Mouse (Mus musculus): Measurements from ENCODE around the gene Kbtbd13.
"Not testable (repeated sequence)": the region's sequence is repeated elsewhere in the genome, so short reads cannot be mapped to it uniquely, and the experiment has no call there.

Kbtbd13 gene

DNA sequence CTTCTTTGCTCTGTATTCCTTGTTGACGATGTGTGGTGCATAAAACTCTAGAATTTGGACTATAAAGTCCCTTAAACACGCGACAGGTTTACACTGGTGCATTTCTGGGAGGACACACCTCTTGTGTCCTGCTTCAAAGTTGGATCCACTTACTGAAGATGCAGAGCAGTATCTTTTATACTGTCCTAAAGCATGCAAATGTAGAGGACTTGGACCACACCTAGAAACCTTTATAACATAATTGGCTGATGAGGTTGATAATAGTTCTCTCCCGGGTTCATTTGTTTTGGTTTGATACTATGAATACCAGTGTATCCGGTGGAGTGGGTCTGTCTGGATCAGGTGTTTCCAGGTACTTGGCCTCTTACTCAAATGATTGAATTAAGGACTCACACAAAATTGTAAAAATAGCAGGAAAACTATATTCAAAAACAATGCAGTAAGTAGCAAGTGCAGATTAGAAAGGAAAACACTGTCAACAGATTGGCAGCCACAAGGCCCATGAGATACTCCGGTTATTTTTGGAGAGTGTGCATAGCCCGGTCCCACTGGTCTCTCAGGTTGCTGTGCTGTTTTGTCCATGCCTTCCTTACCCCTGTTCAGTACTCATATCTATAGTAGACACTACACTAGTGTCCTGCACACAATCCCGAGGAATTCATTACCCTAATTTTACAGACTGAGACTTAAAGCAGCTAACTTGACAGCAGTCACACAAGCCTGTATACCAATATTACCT is 44.2 kb downstream of the Kbtbd13 start:
- DNase-seq (ENCODE audit: low spot score in 2 of 2): no peak

DNA sequence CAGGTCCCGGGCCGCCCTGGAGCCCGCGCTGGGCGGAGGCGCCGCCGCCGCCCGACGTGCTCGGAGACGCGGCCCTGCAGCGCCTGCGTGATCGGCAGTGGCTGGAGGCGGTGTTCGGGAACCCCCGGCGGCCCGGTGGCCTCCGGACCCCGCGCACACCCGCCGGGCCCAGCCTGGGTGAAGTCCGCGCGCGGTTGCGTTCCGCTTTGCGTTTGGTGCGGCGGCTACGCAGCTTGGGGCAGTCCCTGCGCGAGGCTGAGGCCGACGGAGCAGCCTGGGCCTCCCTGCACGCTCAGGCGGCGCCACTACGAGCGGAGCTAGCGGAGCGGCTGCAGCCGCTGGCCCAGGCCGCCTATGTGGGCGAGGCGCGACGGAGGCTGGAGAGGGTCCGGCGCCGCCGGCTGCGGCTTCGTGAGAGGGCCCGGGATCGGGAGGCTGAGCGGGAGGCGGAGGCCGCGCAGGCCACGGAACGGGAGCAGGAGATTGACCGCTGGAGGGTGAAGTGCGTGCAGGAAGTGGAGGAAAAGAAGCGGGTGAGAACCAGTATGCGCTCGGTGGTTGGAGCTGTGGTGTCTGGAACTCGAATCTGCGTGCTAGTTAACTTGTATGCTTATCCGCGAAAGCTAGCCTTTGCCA is 44.9 kb downstream of the Kbtbd13 start:
- DNase-seq (ENCODE audit: low spot score in 2 of 2): peak; percentile 35 to 37

DNA sequence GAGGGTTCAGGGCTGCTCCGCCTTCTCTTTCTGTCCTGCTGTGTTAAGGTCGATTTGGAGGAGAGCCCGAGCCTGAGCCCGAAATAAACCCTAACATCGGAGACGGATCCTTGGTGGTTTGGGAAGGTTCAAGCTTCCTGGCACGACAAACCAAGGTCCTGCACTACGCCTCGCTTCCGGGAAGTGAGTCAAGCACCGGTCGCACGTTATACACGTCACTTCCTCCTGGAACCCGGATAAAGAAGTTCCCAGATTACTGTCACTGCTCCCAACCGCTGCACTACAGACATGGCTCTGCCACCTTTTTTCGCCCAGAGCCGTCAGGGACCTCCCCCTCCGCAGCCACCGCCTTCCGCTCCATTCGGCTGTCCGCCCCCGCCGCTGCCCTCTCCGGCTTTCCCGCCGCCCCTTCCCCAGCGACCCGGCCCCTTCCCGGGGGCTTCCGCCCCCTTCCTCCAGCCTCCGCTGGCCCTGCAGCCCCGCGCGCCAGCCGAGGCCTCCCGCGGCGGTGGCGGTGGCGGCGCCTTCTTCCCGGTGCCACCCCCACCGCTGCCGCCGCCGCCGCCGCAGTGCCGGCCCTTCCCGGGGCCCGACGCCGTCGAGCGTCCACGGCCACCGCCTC is 45.5 kb downstream of the Kbtbd13 start, which contains the start of gene Pdcd7:
TSS of gene Pdcd7 (plus strand) at position 251 of the 622 bp plus-strand sequence.
- peak; percentile 86 to 88 for DNase-seq (ENCODE audit: low spot score in 2 of 2)

DNA sequence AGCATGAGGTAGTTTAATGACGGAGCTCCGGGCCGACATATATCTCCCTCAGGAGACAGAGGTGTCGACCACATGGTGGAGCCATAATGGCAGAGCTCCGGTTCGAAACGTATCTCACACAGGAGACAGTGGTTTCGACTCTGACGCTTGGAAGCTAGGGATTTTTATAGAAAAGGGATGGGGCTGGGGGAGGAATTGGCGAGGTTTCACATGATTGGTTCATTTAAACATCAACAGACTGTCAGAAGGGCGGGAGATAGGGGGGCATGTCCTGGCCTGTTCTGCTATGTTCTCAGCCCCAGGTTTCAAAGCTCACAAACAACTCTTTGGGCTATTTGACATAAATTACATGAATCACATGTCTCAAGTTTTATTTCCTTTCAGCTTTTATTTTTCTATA is 46.0 kb downstream of the Kbtbd13 start:
- DNase-seq (ENCODE audit: low spot score in 2 of 2): not testable (repeated sequence)

DNA sequence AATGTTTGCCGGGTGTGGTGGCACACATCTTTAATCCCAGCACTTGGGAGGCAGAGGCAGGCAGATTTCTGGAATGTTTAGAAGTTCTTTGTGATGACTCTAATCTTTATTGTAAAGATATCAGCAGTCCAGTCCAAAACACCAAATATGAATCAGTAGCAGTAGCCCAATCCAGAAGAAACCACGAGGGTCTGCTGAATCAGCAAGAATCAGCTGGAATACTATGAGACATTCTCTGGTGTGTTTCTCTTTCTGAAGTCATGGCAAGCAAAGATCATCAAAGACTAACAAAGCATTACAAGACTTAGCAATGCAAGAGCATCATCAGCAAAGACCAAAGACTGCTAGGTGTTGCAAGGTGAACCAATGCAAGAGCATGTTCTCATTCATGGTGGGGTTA is 51.0 kb downstream of the Kbtbd13 start:
- no peak for DNase-seq (ENCODE audit: low spot score in 2 of 2)

DNA sequence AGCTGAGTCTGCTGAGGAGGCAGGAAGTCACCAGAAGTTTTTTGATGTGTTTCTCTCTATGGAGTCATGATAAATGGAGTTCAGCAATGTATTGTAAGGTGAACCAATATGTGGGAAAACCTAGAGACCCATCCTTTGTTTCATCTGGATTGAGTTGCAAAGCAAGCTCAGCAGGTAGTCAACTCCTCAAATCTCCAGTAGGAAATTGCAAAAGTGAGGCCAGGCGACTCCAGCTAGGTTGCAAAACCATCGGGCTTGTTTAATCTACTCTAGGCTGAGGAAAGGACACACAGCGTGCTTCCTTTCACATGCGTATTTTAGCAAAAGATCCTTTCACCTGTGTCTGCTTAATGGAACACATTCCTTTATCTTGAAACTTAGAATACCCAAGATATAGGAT is 52.3 kb downstream of the Kbtbd13 start:
- DNase-seq (ENCODE audit: low spot score in 2 of 2): no peak
